Mouse (Mus musculus) heart, embryonic 16.5 days (tissue): ENCODE measurements around the gene Cdkl1. TPM values are rescaled to one million over a fixed set of nuclear protein-coding genes. Genes with fewer than 3 reads are reported as not detected.

ENCODE experiments used
- ATAC-seq: fragments of 200-750 bp; cut with Nextera tagmentation; replicated peaks from 2 replicates; pipeline ENCODE4 v1.8.0; 2017; ENCODE audit warnings: moderate number of reproducible peaks; ENCODE audit not compliant: insufficient read depth, low FRiP score; ENCODE audit errors: extremely low read depth
- H3K27ac ChIP-seq: fragments of 300-500 bp; sonication (generic); 2 replicates; pipeline ENCODE4 v1.5.1; 2014; ENCODE audit warnings: mild to moderate bottlenecking, low read length, control low read depth, moderate library complexity
- H3K27me3 ChIP-seq: fragments of 300-500 bp; sonication (generic); 2 replicates; pipeline ENCODE4 v1.6.1; 2014; ENCODE audit warnings: low read length, mixed read lengths; ENCODE audit not compliant: control insufficient read depth, insufficient read depth
- H3K36me3 ChIP-seq: fragments of 300-500 bp; sonication (generic); 2 replicates; pipeline ENCODE4 v1.6.1; 2014; ENCODE audit not compliant: control insufficient read depth, insufficient read depth
- H3K4me1 ChIP-seq: fragments of 300-500 bp; sonication (generic); 2 replicates; pipeline ENCODE4 v1.6.1; 2014; ENCODE audit warnings: low read length, mixed read lengths; ENCODE audit not compliant: control insufficient read depth, insufficient read depth
- H3K4me2 ChIP-seq: fragments of 300-500 bp; sonication (generic); 2 replicates; pipeline ENCODE4 v1.6.1; 2014; ENCODE audit warnings: low read depth, mild to moderate bottlenecking, control low read depth, low read length
- H3K4me3 ChIP-seq: fragments of 300-500 bp; sonication (generic); 2 replicates; pipeline ENCODE4 v1.5.1; 2014; ENCODE audit warnings: mild to moderate bottlenecking, control low read depth, low read length
- H3K9ac ChIP-seq: fragments of 300-500 bp; sonication (generic); 2 replicates; pipeline ENCODE4 v1.6.1; 2014; ENCODE audit warnings: low read length, control low read depth
- H3K9me3 ChIP-seq: fragments of 300-500 bp; sonication (generic); replicated peaks from 2 replicates; pipeline ENCODE4 v1.6.1; 2016; ENCODE audit warnings: low read length; ENCODE audit not compliant: control insufficient read depth
- WGBS: fragments of 180-500 bp; shearing (Covaris S2); extraction: QIAGEN DNeasy Blood & Tissue Kit; methylation state at CpG from one replicate; pipeline ENCODE4 v1.1.7; 2014; 5-methylcytosine and 5-hydroxymethylcytosine counted together
- polyA plus RNA-seq: library from polyadenylated mRNA; unstranded; fragments of >200 nt; fragmentation: Nextera tagmentation; extraction: Ambion mirVana; gene quantifications from 2 replicates; pipeline ENCODE4 v1.2.1, GENCODE M21; 2015

Cdkl1 gene
- polyA plus RNA-seq, 1 experiment from 2014 or later, result 5.2 TPM

DNA sequence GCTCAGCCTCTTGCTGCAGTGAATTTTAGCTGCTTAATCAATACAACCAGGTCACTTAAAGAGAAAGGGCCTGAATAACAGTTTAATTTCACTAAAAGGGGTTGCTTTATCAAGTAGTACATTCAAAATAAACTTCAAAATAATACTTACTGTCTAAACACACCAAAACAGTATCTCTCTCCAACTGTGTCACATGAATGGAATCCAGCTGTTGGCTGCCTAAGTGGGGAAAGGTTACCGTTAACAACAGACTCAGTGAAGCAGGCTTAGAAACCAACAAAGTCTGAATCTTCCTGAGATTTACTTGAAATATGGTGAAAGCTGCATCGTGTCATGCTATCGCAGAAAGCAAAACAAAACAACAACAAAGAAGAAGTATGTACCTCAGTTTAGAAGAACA lies 21.9 kb upstream of the Cdkl1 start:
- no peak overlapping the region for H3K9ac ChIP-seq
- ATAC-seq, result no peak
- H3K27ac ChIP-seq, result no peak overlapping the region
- H3K4me2 ChIP-seq, result no peak overlapping the region
- H3K9me3 ChIP-seq, result no peaks in the 10 kb centered on the region
- H3K36me3 ChIP-seq, result peaks cover 28% of the 10 kb centered on the region
- no peak overlapping the region for H3K4me3 ChIP-seq
- H3K27me3 ChIP-seq, result no peaks in the 10 kb centered on the region
- peaks cover 12% of the 10 kb centered on the region for H3K4me1 ChIP-seq
- WGBS, result 63% methylated on average over 3 of the region's 3 CpGs

DNA sequence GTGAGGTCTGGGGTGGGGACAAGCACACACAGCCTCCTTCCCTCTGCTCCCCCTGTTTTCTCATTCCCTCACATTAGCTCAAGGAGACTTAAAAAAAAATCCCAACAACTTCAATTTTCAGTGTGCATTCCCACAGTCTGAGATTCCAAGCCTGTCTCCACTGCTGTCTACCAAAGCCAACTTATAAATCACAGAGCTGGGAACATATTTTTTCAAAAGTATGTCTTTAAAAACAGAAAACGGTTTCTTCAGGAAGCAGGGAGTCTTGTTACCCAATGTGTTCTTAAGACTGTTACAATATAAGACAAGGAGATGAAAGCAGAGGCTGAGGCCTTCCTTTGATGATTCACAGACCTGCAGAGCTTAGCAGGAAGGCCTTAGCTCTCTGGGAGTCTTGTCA lies 20.9 kb upstream of the Cdkl1 start:
- H3K27me3 ChIP-seq, result no peaks in the 10 kb centered on the region
- H3K36me3 ChIP-seq, result peaks cover 25% of the 10 kb centered on the region
- no peak for ATAC-seq
- H3K9ac ChIP-seq, result no peak overlapping the region
- no peak overlapping the region for H3K4me3 ChIP-seq
- 37% methylated on average over 1 of the region's 1 CpGs for WGBS
- no peak overlapping the region for H3K4me2 ChIP-seq
- peaks cover 13% of the 10 kb centered on the region for H3K4me1 ChIP-seq
- H3K27ac ChIP-seq, result no peak overlapping the region
- no peaks in the 10 kb centered on the region for H3K9me3 ChIP-seq

DNA sequence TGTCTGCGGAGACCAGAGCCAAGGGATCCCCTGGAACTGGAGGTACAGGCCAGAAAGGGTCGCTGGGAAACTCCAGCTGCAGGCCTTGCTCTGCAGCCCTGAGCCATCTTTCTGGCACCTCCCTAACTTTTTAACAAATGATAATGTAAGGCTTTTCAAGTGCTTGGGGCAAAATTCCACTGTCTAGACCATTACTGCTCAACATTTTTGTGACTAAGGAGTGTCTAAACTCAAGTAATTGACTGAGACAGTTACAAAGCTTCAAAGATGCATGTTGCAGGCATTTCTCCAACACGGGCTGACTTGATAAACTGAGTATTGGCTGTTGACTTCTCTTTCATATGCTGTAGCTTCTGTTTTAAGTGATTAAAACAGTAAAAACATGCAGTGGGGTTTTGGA lies 18.4 kb upstream of the Cdkl1 start:
- Histone ChIP-seq H3K27ac (no peak overlapping the region), H3K4me1 (peaks cover 13% of the 10 kb centered on the region), H3K36me3 (peaks cover 20% of the 10 kb centered on the region), H3K9ac (no peak overlapping the region), H3K9me3 (no peaks in the 10 kb centered on the region), H3K4me2 (no peak overlapping the region), H3K27me3 (no peaks in the 10 kb centered on the region), H3K4me3 (no peak overlapping the region)
- no peak for ATAC-seq
- WGBS, result 64% methylated on average over 3 of the region's 3 CpGs

DNA sequence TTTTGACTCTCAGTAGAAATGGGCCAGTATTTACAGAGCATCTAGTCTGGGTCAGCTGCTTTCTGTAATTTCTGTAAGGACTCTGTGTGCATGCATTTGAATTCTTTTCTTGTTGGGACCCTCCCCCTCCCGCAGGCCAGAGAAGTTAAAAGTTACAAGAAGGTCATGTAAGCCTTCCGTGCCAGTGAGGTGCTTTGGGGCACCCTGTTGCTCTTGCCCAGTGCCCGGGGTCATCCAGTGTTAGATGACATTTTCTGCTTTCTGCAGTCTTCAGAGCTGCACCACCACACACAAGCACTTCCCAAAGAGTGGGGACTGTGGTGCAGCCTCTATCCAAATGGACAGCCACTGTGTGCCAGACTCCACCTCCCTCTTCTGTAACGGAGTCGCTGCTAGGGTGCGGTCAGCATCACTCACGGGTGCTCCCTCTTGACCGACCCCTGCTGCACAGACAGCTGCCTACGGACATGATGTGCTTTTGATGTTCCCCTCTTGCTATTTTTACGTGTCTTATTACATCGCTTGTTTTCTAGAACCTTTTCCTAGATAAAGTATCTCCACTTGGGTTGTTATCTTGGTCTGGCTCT lies 16.4 kb upstream of the Cdkl1 start:
- Histone ChIP-seq H3K4me1 (peaks cover 10% of the 10 kb centered on the region), H3K27ac (0 out of 2 replicates have a peak overlapping the region, but pooled peaks have one; percentile 33), H3K36me3 (peaks cover 28% of the 10 kb centered on the region), H3K4me2 (peak overlapping the region; percentile 8; the same call in 1 of the 2 replicates), H3K9me3 (no peaks in the 10 kb centered on the region), H3K9ac (no peak overlapping the region), H3K4me3 (no peak overlapping the region), H3K27me3 (no peaks in the 10 kb centered on the region)
- 36% methylated on average over 11 of the region's 11 CpGs for WGBS
- ATAC-seq, result peak; percentile 65; the same call in 1 of the 2 replicates

DNA sequence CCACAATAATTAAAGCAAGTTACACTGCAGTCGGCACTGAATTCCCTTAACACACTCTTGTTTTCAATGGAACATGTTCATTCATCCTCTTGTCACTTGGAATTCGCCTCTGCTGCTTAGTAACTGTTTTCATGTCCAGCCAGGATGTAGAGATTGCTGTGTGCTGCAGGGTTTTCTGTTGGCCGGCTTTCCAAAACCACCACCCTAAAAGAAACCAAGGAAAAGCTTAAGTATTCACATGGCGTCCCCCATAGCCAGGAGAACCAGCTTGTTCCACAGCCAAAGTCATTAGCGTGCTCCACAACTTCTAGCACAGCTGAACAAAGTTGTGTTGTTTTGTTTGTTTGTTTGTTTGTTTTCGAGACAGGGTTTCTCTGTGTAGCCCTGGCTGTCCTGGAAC lies 14.1 kb upstream of the Cdkl1 start:
- H3K27me3 ChIP-seq, result no peaks in the 10 kb centered on the region
- peaks cover 28% of the 10 kb centered on the region for H3K36me3 ChIP-seq
- peaks cover 10% of the 10 kb centered on the region for H3K4me1 ChIP-seq
- no peak overlapping the region for H3K4me3 ChIP-seq
- ATAC-seq, result no peak
- no peak overlapping the region for H3K27ac ChIP-seq
- no peaks in the 10 kb centered on the region for H3K9me3 ChIP-seq
- H3K4me2 ChIP-seq, result no peak overlapping the region
- no peak overlapping the region for H3K9ac ChIP-seq
- WGBS, result 82% methylated on average over 6 of the region's 6 CpGs

DNA sequence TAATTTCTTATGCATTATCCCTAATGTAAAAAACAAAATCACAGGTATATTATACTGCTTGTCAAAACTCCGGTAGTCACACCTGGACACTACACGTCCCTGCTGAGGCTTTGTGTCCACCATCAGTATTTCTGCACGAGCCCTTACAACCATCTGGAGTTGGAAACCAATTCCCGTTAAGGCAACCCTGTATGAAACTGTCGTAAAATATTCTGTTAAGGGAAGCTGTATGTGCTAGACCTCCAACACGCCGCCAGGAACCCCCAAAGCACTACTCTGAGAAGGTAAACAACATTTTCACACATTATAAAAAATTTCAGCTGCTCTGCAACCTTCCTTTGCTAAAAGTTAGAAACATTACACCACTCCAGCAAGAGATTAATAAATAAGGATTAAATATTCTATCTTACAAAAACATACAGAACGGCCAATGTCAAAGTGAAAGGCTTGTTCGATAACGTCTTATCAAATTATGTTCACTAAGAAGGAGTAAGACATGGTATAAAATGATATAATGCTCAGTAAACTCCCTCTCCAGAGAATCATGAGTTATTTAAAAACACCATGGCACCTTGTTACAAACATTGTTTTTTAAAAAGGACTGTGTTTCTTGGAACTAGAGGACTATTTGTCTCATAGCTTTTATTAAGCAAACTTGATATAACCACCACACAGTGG lies 13.5 kb upstream of the Cdkl1 start:
- Histone ChIP-seq H3K4me3 (no peak overlapping the region), H3K27me3 (no peaks in the 10 kb centered on the region), H3K36me3 (peaks cover 27% of the 10 kb centered on the region), H3K9ac (no peak overlapping the region), H3K27ac (no peak overlapping the region), H3K4me2 (no peak overlapping the region), H3K9me3 (no peaks in the 10 kb centered on the region), H3K4me1 (peaks cover 10% of the 10 kb centered on the region)
- no peak for ATAC-seq
- WGBS, result 90% methylated on average over 10 of the region's 10 CpGs

DNA sequence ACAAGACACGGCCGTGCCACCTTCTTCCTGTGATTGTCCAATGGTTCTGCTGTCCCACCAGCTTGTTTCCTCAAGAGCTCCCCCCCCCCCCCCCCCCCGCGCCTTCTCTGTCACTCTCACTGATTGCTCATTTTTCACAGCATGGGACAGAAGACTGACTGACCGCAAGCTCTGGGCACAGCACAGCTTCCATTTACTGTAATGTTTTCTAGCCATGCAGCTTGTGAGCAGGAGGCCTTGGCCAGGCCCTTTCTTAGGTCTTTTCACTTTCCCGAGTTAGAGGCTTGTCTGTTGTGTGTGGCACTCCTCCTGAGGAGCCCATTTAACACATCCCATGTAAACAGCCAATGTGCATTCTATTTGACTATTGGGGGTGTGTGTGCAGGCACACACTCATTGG lies 12.1 kb upstream of the Cdkl1 start:
- no peaks in the 10 kb centered on the region for H3K9me3 ChIP-seq
- H3K36me3 ChIP-seq, result peaks cover 24% of the 10 kb centered on the region
- 74% methylated on average over 4 of the region's 6 CpGs for WGBS
- peaks cover 9% of the 10 kb centered on the region for H3K4me1 ChIP-seq
- no peak overlapping the region for H3K4me3 ChIP-seq
- no peak for ATAC-seq
- H3K9ac ChIP-seq, result no peak overlapping the region
- H3K27me3 ChIP-seq, result no peaks in the 10 kb centered on the region
- no peak overlapping the region for H3K27ac ChIP-seq
- H3K4me2 ChIP-seq, result no peak overlapping the region

DNA sequence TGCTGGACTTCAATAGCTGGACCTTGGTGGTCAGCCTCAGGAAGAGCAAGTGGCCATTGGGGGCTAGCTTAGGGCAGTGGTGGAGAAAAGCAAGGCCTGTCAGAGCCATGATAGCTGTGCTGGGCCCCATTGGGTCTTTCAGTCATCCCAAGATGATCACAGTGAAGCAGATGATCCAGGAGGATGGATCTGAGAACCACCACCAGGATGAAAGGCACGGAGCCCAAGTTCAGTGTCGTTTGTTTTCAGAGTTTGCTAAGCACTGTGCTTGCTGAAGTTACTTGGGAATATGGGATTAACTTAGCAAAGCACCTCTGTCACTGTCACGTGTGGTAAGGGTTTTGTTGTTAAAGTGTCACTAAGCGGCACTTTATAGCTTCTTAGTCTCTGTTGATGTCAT lies 9.5 kb upstream of the Cdkl1 start:
- H3K4me3 ChIP-seq, result no peak overlapping the region
- no peaks in the 10 kb centered on the region for H3K4me1 ChIP-seq
- no peak overlapping the region for H3K4me2 ChIP-seq
- ATAC-seq, result no peak
- no peaks in the 10 kb centered on the region for H3K9me3 ChIP-seq
- 77% methylated on average over 4 of the region's 4 CpGs for WGBS
- H3K36me3 ChIP-seq, result peaks cover 21% of the 10 kb centered on the region
- no peak overlapping the region for H3K9ac ChIP-seq
- H3K27ac ChIP-seq, result no peak overlapping the region
- H3K27me3 ChIP-seq, result no peaks in the 10 kb centered on the region

DNA sequence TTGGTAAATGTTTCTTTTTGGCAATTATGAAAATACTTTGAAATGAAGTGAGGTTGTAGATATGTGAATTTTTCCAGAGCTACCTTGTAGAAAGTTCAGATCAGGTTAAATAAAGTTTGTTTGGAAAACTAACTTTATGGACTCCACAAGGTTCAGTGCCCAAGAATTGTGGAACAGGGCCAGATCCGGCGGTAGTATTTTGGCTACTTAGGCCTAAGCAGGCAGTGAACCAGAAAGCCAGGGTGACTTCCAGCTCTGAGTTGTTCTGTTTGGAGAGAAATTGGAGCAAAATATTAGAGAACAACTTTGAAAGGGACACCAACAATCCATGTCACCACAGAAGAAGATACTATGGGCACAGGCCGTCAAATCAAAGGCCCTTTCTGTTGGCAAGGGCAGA lies 5.2 kb upstream of the Cdkl1 start:
- no peak for ATAC-seq
- no peak overlapping the region for H3K4me2 ChIP-seq
- H3K9me3 ChIP-seq, result no peaks in the 10 kb centered on the region
- peaks cover 3% of the 10 kb centered on the region for H3K4me1 ChIP-seq
- H3K27ac ChIP-seq, result no peak overlapping the region
- no peaks in the 10 kb centered on the region for H3K36me3 ChIP-seq
- no peaks in the 10 kb centered on the region; the same call in 1 of the 2 replicates for H3K27me3 ChIP-seq
- 95% methylated on average over 3 of the region's 3 CpGs for WGBS
- no peak overlapping the region for H3K4me3 ChIP-seq
- no peak overlapping the region for H3K9ac ChIP-seq
